ENCODE assay signal across 13 mouse cellular contexts in the genomic region with DNA sequence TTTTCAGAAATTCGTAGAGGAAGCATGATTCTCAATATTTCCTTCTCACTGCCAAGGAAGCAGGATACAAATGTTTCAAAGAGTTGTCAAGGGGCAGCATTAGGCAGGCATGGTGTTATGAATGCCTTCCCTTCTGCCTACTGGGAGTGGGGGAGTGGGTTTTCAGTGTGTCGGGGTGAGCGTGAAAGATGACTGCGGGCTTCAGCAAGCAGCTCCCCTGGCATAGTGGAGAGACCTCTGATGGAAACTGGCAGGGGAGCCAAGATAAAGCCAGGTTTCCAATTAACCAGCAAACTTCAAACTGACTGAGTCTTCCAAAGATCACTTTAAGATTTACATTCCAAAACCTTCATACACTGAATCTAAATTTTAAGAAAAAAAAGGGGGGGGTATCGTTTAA. TPM values are rescaled to one million over a fixed set of nuclear protein-coding genes. Genes with fewer than 3 reads are reported as not detected.
DNase-seq lines count a peak whose midpoint lies in the region; ATAC-seq and TF ChIP-seq lines count a peak whose summit lies in the region.
"Had no signal": no experiment of that assay in that cellular context is flagged by ENCODE, and none has a peak within 500 bp of the region (broad histone marks: within the 10 kb centered on the region; RNA-seq: fewer than 3 reads in every experiment).

No protein-coding gene starts in this region.

- no peaks in the 10 kb centered on the region for H3K4me1 ChIP-seq in neural tube, embryonic 11.5 days (ENCODE audit: control insufficient read depth, insufficient read depth, low read length)
- H3K4me1 ChIP-seq in forebrain, postnatal 0 days (ENCODE audit: insufficient read depth): no peaks in the 10 kb centered on the region
- H3K4me1 ChIP-seq in midbrain, embryonic 13.5 days (replicated peaks): no peaks in the 10 kb centered on the region; the same call in 1 of the 2 replicates

- H3K27ac ChIP-seq in neural tube, embryonic 11.5 days (ENCODE audit: low read depth, low read length): peak overlapping the region; percentile 39; the same call in 1 of the 2 replicates
- H3K27ac ChIP-seq in forebrain, postnatal 0 days (ENCODE audit: low read depth, low read length): peak overlapping the region; percentile 66
- peak overlapping the region; percentile 88 for H3K27ac ChIP-seq in midbrain, embryonic 13.5 days

- H3K4me3 ChIP-seq in neural tube, embryonic 11.5 days (ENCODE audit: low read depth, low read length): peak overlapping the region; percentile 47
- H3K4me3 ChIP-seq in forebrain, postnatal 0 days (ENCODE audit: low read depth, low read length): peak overlapping the region; percentile 52
- peak overlapping the region; percentile 64 for H3K4me3 ChIP-seq in midbrain, embryonic 13.5 days (replicated peaks)

- no peak for ATAC-seq in neural tube, embryonic 11.5 days (ENCODE audit: insufficient read depth, low FRiP score, low TSS enrichment)
- no peak for ATAC-seq in forebrain, postnatal 0 days
- no peak for ATAC-seq in midbrain, embryonic 13.5 days
- ATAC-seq: Patski had no signal

- WGBS in neural tube, embryonic 11.5 days: 22% methylated on average over 5 of the region's 5 CpGs
- 27% methylated on average over 5 of the region's 5 CpGs for WGBS in forebrain, postnatal 0 days
- WGBS in midbrain, embryonic 13.5 days: 23% methylated on average over 5 of the region's 5 CpGs

- no peak for TF ChIP-seq CTCF in forebrain, postnatal 0 days (IDR thresholded peaks at IDR 0.05; ENCODE audit: low read depth)

- peak overlapping the region; percentile 14; the same call in 1 of the 2 replicates for H3K9ac ChIP-seq in neural tube, embryonic 11.5 days (ENCODE audit: low read length)
- 0 out of 2 replicates have a peak overlapping the region, but pooled peaks have one; percentile 18 for H3K9ac ChIP-seq in forebrain, postnatal 0 days
- H3K9ac ChIP-seq in midbrain, embryonic 13.5 days (replicated peaks): peak overlapping the region; percentile 51

- H3K4me2 ChIP-seq in neural tube, embryonic 11.5 days (ENCODE audit: low read depth): peak overlapping the region; percentile 38
- peak overlapping the region; percentile 51 for H3K4me2 ChIP-seq in forebrain, postnatal 0 days (ENCODE audit: low read depth)
- peak overlapping the region; percentile 58 for H3K4me2 ChIP-seq in midbrain, embryonic 13.5 days (replicated peaks)

- DNase-seq in neural tube, embryonic 11.5 days (ENCODE audit: low spot score): no peak
- no peak for DNase-seq in neural tube, embryonic 10.5 days (ENCODE audit: extremely low spot score, low spot score)
- peak; percentile 16 for DNase-seq in forebrain, postnatal 0 days
- DNase-seq in retina, embryonic 14.5 days (ENCODE audit: low spot score): no peak
- no peak for DNase-seq in right cerebral cortex, postnatal 36 days (ENCODE audit: low spot score in 2 of 2)
- DNase-seq in thymus, postnatal 4 days: no peak
- DNase-seq: adrenal gland, adult 8-10 months had no signal

- H3K27me3 ChIP-seq in neural tube, embryonic 11.5 days (ENCODE audit: control insufficient read depth, insufficient read depth, low read length): no peaks in the 10 kb centered on the region
- no peaks in the 10 kb centered on the region for H3K27me3 ChIP-seq in forebrain, postnatal 0 days (ENCODE audit: insufficient read depth, low read length)
- H3K27me3 ChIP-seq in midbrain, embryonic 13.5 days: no peaks in the 10 kb centered on the region
- H3K27me3 ChIP-seq: CH12.LX had no signal

- H3K9me3 ChIP-seq in neural tube, embryonic 11.5 days (ENCODE audit: control insufficient read depth, low read length): no peaks in the 10 kb centered on the region
- no peaks in the 10 kb centered on the region for H3K9me3 ChIP-seq in forebrain, postnatal 0 days (ENCODE audit: low read length)
- no peaks in the 10 kb centered on the region for H3K9me3 ChIP-seq in midbrain, embryonic 13.5 days

- H3K36me3 ChIP-seq in neural tube, embryonic 11.5 days (ENCODE audit: control insufficient read depth, insufficient read depth, low read length): no peaks in the 10 kb centered on the region
- H3K36me3 ChIP-seq in forebrain, postnatal 0 days (ENCODE audit: insufficient read depth): no peaks in the 10 kb centered on the region
- H3K36me3 ChIP-seq in midbrain, embryonic 13.5 days: no peaks in the 10 kb centered on the region

RNA-seq across cellular contexts. Expression of gene Pou3f4, which starts 0.7 kb away (rescaled TPM):
- polyA plus RNA-seq in neural tube, embryonic 11.5 days (2014; fragmentation: Nextera tagmentation; extraction: Ambion mirVana): 7.9 and 9.6 TPM in 2 replicates
- total RNA-seq in forebrain, postnatal 0 days (2014; rRNA removed): 17.9 and 23.1 TPM in 2 replicates
- 5.1 and 6.6 TPM in 2 replicates for polyA plus RNA-seq in forebrain, postnatal 0 days (2015; fragmentation: Nextera tagmentation; extraction: Ambion mirVana)
- 45.8 and 47.2 TPM in 2 replicates for polyA plus RNA-seq in midbrain, embryonic 13.5 days (2015; fragmentation: Nextera tagmentation; extraction: Ambion mirVana)
- total RNA-seq: CH12.LX; heart, adult 18-20 months; liver, adult 2 months had no signal
- polyA plus RNA-seq: kidney, embryonic 16.5 days; liver, adult 2 months; Patski had no signal
